Comparison of ENCODE assay signal across 9 mouse cellular contexts in the genomic region with DNA sequence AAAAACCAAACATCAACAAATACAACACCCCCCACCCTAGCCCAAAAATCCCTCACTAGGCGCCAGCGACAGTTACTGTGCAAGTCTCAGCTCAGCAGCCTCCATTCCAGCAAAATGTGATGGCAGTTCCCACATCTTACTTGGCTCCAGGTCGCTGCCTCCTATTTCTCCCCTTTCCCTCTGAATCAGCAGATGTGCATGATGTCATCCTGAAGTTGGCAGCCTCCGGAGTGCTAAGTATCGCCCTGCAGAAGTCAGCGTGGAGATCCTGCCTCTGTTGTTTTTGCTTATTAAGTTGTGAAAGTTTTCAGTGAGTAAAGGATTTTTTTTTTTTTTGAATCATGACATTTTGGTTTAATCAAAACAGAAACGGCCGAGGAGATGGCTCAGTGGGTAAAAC.
DNase-seq lines count a peak whose midpoint lies in the region; ATAC-seq and TF ChIP-seq lines count a peak whose summit lies in the region.
"Had no signal": no experiment of that assay in that cellular context is flagged by ENCODE, and none has a peak within 500 bp of the region (broad histone marks: within the 10 kb centered on the region; RNA-seq: fewer than 3 reads in every experiment).

No protein-coding gene starts in this region.

- TF ChIP-seq EP300 in heart, postnatal 0 days (IDR thresholded peaks at IDR 0.05; ENCODE audit: low read depth), result no peak

- no peak overlapping the region for H3K4me3 ChIP-seq in heart, postnatal 0 days (ENCODE audit: low read depth, low read length)
- H3K4me3 ChIP-seq: liver, embryonic 13.5 days had no signal

- no peaks in the 10 kb centered on the region for H3K9me3 ChIP-seq in heart, postnatal 0 days (replicated peaks; ENCODE audit: control insufficient read depth, low read length)
- H3K9me3 ChIP-seq: liver, embryonic 13.5 days had no signal

- H3K27ac ChIP-seq in heart, postnatal 0 days (ENCODE audit: low read depth), result no peak overlapping the region
- H3K27ac ChIP-seq: liver, embryonic 13.5 days had no signal

- peak; percentile 61 to 62 for DNase-seq in left cerebral cortex, adult 18-20 months (ENCODE audit: low spot score in 2 of 2)
- no peak for DNase-seq in left cerebral cortex, adult 11 months (ENCODE audit: low spot score)
- DNase-seq in brain, embryonic 14.5 days (ENCODE audit: low read depth), result peak; percentile 71
- DNase-seq in heart, postnatal 0 days (ENCODE audit: low spot score), result peak; percentile 19
- DNase-seq in mesoderm, embryonic 11.5 days (ENCODE audit: low read depth, low spot score), result peak; percentile 9
- DNase-seq in B cell, adult 2 months, result no peak
- no peak for DNase-seq in yolk sac, embryonic 10.5 days (ENCODE audit: low spot score)
- DNase-seq: liver, embryonic 13.5 days had no signal

- no peak overlapping the region for H3K4me2 ChIP-seq in heart, postnatal 0 days (ENCODE audit: low read depth, low read length)
- H3K4me2 ChIP-seq: liver, embryonic 13.5 days had no signal

- H3K4me1 ChIP-seq in heart, postnatal 0 days (ENCODE audit: control insufficient read depth, insufficient read depth), result no peaks in the 10 kb centered on the region
- H3K4me1 ChIP-seq: liver, embryonic 13.5 days had no signal

- no peaks in the 10 kb centered on the region for H3K36me3 ChIP-seq in heart, postnatal 0 days (replicated peaks; ENCODE audit: control insufficient read depth, insufficient read depth, low read length)
- H3K36me3 ChIP-seq: liver, embryonic 13.5 days had no signal

- TF ChIP-seq CTCF in brain, embryonic 14.5 days (IDR thresholded peaks at IDR 0.05; ENCODE audit: borderline replicate concordance, extremely low read depth, insufficient read depth, insufficient read length), result no peak
- no peak for TF ChIP-seq CTCF in heart, postnatal 0 days (IDR thresholded peaks at IDR 0.05; ENCODE audit: low read depth)

- ATAC-seq in heart, postnatal 0 days (ENCODE audit: insufficient read depth, low read depth), result no peak
- no peak for ATAC-seq in erythroblast, adult 5-6 weeks (replicated peaks; ENCODE audit: low FRiP score, poor library complexity, severe bottlenecking)

- no peak for TF ChIP-seq POLR2A in brain, embryonic 14.5 days (IDR thresholded peaks at IDR 0.05; ENCODE audit: borderline replicate concordance, extremely low read depth, insufficient read depth, insufficient read length, poor library complexity, severe bottlenecking)

- no peaks in the 10 kb centered on the region for H3K27me3 ChIP-seq in heart, postnatal 0 days (ENCODE audit: control insufficient read depth, insufficient read depth, low read length)
- H3K27me3 ChIP-seq: liver, embryonic 13.5 days had no signal

- 44% methylated on average over 8 of the region's 8 CpGs for WGBS in heart, postnatal 0 days

- H3K9ac ChIP-seq in heart, postnatal 0 days (replicated peaks; ENCODE audit: low read depth, low read length), result no peak overlapping the region
- H3K9ac ChIP-seq: liver, embryonic 13.5 days had no signal

Comparison
In these comparisons a context has a peak if more than half of its experiments do, and no peak if none do; other contexts are left out.
1. DNase-seq: peak in left cerebral cortex, adult 18-20 months (2 of 2), brain, embryonic 14.5 days (single experiment), heart, postnatal 0 days (single experiment) and mesoderm, embryonic 11.5 days (single experiment); none in left cerebral cortex, adult 11 months (single experiment), B cell, adult 2 months (0 of 2) and yolk sac, embryonic 10.5 days (single experiment).